Mouse (Mus musculus) heart, embryonic 15.5 days (tissue): ENCODE measurements around the gene Esp31. TPM values are rescaled to one million over a fixed set of nuclear protein-coding genes. Genes with fewer than 3 reads are reported as not detected.

Experiments
- ATAC-seq: fragments of 200-750 bp; cut with Nextera tagmentation; replicated peaks from 2 replicates; pipeline ENCODE4 v1.8.0; 2017; ENCODE audit warnings: low read depth, moderate TSS enrichment; ENCODE audit not compliant: insufficient number of reproducible peaks, insufficient read depth, low FRiP score
- H3K27ac ChIP-seq: fragments of 300-500 bp; sonication (generic); 2 replicates; pipeline ENCODE4 v1.5.1; 2015; ENCODE audit warnings: mild to moderate bottlenecking, inconsistent platforms
- H3K27me3 ChIP-seq: fragments of 300-500 bp; sonication (generic); 2 replicates; pipeline ENCODE4 v1.6.1; 2015; ENCODE audit warnings: inconsistent platforms
- H3K36me3 ChIP-seq: fragments of 300-500 bp; sonication (generic); 2 replicates; pipeline ENCODE4 v1.6.1; 2015; ENCODE audit warnings: mild to moderate bottlenecking, inconsistent platforms
- H3K4me1 ChIP-seq: fragments of 300-500 bp; sonication (generic); replicated peaks from 2 replicates; pipeline ENCODE4 v1.6.1; 2015; ENCODE audit warnings: inconsistent platforms
- H3K4me2 ChIP-seq: fragments of 300-500 bp; sonication (generic); 2 replicates; pipeline ENCODE4 v1.6.1; 2015; ENCODE audit warnings: inconsistent platforms, mild to moderate bottlenecking, moderate library complexity
- H3K4me3 ChIP-seq: fragments of 300-500 bp; sonication (generic); 2 replicates; pipeline ENCODE4 v1.5.1; 2015; ENCODE audit warnings: mild to moderate bottlenecking, inconsistent platforms
- H3K9ac ChIP-seq: fragments of 300-500 bp; sonication (generic); 2 replicates; pipeline ENCODE4 v1.6.1; 2015; ENCODE audit warnings: mild to moderate bottlenecking, inconsistent platforms
- H3K9me3 ChIP-seq: fragments of 300-500 bp; sonication (generic); replicated peaks from 2 replicates; pipeline ENCODE4 v1.6.1; 2016; ENCODE audit warnings: inconsistent platforms
- WGBS: fragments of 180-500 bp; shearing (Covaris S2); methylation state at CpG from one replicate; pipeline ENCODE4 v1.1.7; 2015; ENCODE audit warnings: mixed read lengths; 5-methylcytosine and 5-hydroxymethylcytosine counted together
- polyA plus RNA-seq: library from polyadenylated mRNA; unstranded; fragments of >200 nt; fragmentation: Nextera tagmentation; extraction: Ambion mirVana; gene quantifications from 2 replicates; pipeline ENCODE4 v1.2.1, GENCODE M21; 2015

Esp31 gene
- not detected in 2 replicates for polyA plus RNA-seq

DNA sequence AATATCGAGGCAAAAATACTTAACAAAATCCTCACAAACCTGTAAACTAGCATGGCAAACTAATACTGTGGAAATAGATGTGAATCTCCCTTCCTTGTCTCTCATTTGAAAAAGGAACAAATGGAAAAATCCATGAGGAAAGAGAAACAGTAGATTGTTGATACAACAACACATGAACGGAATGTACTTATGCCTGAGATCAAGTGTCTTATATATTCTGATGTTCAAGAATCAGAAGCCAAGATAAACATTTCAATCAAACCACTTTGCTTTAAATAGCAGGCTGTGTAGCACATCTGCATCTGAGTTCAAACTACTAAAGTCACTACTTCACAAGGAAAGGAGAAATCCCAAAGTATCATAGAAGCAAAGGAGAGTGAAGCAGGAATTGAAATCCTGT is at the start of gene Esp31:
TSS of gene Esp31 (plus strand) at position 301 of the 400 bp plus-strand sequence.
- 64% methylated on average over 2 of the region's 2 CpGs for WGBS
- Histone ChIP-seq H3K4me1 (no peaks in the 10 kb centered on the region), H3K36me3 (no peaks in the 10 kb centered on the region), H3K27me3 (no peaks in the 10 kb centered on the region), H3K27ac (no peak within 1 kb of the TSS), H3K4me3 (no peak within 1 kb of the TSS), H3K9ac (no peak within 1 kb of the TSS), H3K4me2 (no peak within 1 kb of the TSS), H3K9me3 (no peaks in the 10 kb centered on the region; the same call in 1 of the 2 replicates)
- ATAC-seq = no peak

Other genes starting within 250 kb of the Esp31 start
- not detected in 2 replicates for gene Esp36, start 219.3 kb upstream of the Esp31 start, polyA plus RNA-seq
- gene Esp34, start 85.3 kb upstream of the Esp31 start, polyA plus RNA-seq = not detected in 2 replicates